Mouse (Mus musculus) liver, adult 2 months (tissue): ENCODE data around the gene Pja2. TPM values are rescaled to one million over a fixed set of nuclear protein-coding genes. Genes with fewer than 3 reads are reported as not detected.
"Not testable (repeated sequence)": the region's sequence is repeated elsewhere in the genome, so short reads cannot be mapped to it uniquely, and the experiment has no call there.

Experiments used
- DNase-seq: peaks from one replicate; pipeline ENCODE4 v3.0.0-alpha.2; 2011; ENCODE audit warnings: low read depth, low spot score; ENCODE audit errors: extremely low read depth
- H3K27ac ChIP-seq: fragments of 200-500 bp; replicated peaks from 2 replicates; pipeline ENCODE4 v1.5.1; 2012; ENCODE audit warnings: low read depth, mild to moderate bottlenecking, control low read depth, inconsistent platforms, low read length; ENCODE audit not compliant: insufficient read depth
- H3K27me3 ChIP-seq: fragments of 200-500 bp; 2 replicates; pipeline ENCODE4 v1.6.1; 2012; ENCODE audit warnings: mild to moderate bottlenecking, moderate library complexity, low read length, inconsistent platforms; ENCODE audit not compliant: control insufficient read depth, insufficient read depth
- H3K36me3 ChIP-seq: fragments of 200-500 bp; 2 replicates; pipeline ENCODE4 v1.6.1; 2012; ENCODE audit warnings: low read length, inconsistent platforms; ENCODE audit not compliant: control insufficient read depth, insufficient read depth
- H3K4me1 ChIP-seq: fragments of 200-500 bp; 2 replicates; pipeline ENCODE4 v1.6.1; 2011; ENCODE audit warnings: low read length; ENCODE audit not compliant: control insufficient read depth, insufficient read depth
- H3K4me3 ChIP-seq: fragments of 200-500 bp; 2 replicates; pipeline ENCODE4 v1.5.1; 2011; ENCODE audit warnings: low read depth, mild to moderate bottlenecking, control low read depth, low read length, moderate library complexity; ENCODE audit not compliant: insufficient read depth
- H3K79me2 ChIP-seq: fragments of 200-500 bp; 2 replicates; pipeline ENCODE4 v1.6.1; 2012; ENCODE audit warnings: inconsistent platforms, mild to moderate bottlenecking, low read length, moderate library complexity; ENCODE audit not compliant: control insufficient read depth, insufficient read depth
- H3K9ac ChIP-seq: fragments of 200-500 bp; 2 replicates; pipeline ENCODE4 v1.6.1; 2012; ENCODE audit warnings: low read depth, mild to moderate bottlenecking, control low read depth, inconsistent platforms, low read length
- CTCF ChIP-seq: fragments of 200-500 bp; IDR thresholded peaks from 2 replicates; pipeline ENCODE4 v1.5.1; 2011; ENCODE audit warnings: low read depth, low read length, control low read depth
- POLR2A ChIP-seq: fragments of 200-500 bp; IDR thresholded peaks from 2 replicates; pipeline ENCODE4 v1.6.1; 2011; ENCODE audit warnings: low read length, control low read depth; ENCODE audit not compliant: insufficient read depth; ENCODE audit errors: extremely low read depth
- WGBS: fragments of 180-500 bp; shearing (Covaris S2); methylation state at CpG from one replicate; pipeline ENCODE4 v1.1.7; 2018; 5-methylcytosine and 5-hydroxymethylcytosine counted together
- polyA plus RNA-seq: library from polyadenylated mRNA; depleted of rRNA; stranded (reverse); fragments of >200 nt; gene quantifications from 2 replicates; pipeline ENCODE4 v1.2.3, GENCODE M21; 2012
- total RNA-seq: library from RNA; depleted of rRNA; stranded (reverse); fragments of >200 nt; gene quantifications from 2 replicates; pipeline ENCODE4 v1.2.3, GENCODE M21; 2014

Pja2 gene
- total and polyA plus RNA-seq, 2 experiments: 5.5 to 21.6 TPM

DNA sequence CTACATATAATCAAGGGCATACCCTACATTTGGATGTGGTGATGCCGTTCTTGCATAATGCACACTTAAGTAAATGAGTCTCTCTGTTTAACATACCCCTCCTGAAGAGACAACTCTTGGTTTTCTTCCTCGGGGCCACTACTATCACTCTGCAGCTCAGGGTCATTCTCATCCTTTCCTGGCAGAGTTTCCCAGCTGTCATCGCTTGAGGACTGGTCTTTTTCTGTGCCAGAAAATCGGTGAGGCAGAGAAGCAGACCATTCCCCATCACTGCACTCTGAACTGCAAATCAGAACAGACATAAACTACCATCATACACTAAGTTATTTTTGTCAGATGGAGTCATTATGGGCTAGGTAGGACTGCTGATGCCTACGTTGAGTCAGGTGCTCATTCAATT lies 34.1 kb downstream of the Pja2 start:
- Histone ChIP-seq H3K27me3 (no peaks in the 10 kb centered on the region), H3K4me1 (no peaks in the 10 kb centered on the region), H3K27ac (no peak overlapping the region), H3K79me2 (no peaks in the 10 kb centered on the region), H3K4me3 (no peak overlapping the region), H3K9ac (no peak overlapping the region), H3K36me3 (peaks cover 6% of the 10 kb centered on the region; the same call in 1 of the 2 replicates)
- WGBS: 90% methylated on average over 5 of the region's 5 CpGs
- no peak for DNase-seq
- TF ChIP-seq POLR2A (no peak), CTCF (no peak)

DNA sequence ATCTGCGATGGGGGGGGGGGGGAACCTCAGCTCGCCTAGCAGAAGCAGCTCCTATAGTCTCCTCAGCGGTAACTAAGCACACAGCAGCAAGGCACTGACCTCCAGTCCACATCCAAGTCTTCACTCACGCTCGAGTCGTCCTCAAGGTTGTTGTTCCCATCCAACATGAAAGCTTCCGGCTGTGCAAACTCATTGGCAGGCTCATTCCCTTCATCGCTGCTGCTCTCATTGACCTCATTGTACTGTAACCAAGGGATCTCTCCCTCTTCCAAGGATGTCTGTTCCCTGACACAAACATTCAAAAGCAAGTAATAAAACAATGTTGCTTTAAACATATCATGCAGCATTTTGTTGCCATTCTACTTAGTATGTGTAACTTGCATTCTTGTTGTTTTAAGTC lies 39.0 kb downstream of the Pja2 start:
- no peak for TF ChIP-seq POLR2A
- no peak for TF ChIP-seq CTCF
- no peak overlapping the region for H3K4me3 ChIP-seq
- no peak overlapping the region for H3K27ac ChIP-seq
- DNase-seq: peak; percentile 7
- WGBS: 86% methylated on average over 8 of the region's 8 CpGs
- H3K27me3 ChIP-seq: no peaks in the 10 kb centered on the region
- no peaks in the 10 kb centered on the region for H3K4me1 ChIP-seq
- H3K36me3 ChIP-seq: peaks cover 18% of the 10 kb centered on the region
- no peak overlapping the region for H3K9ac ChIP-seq
- H3K79me2 ChIP-seq: no peaks in the 10 kb centered on the region

DNA sequence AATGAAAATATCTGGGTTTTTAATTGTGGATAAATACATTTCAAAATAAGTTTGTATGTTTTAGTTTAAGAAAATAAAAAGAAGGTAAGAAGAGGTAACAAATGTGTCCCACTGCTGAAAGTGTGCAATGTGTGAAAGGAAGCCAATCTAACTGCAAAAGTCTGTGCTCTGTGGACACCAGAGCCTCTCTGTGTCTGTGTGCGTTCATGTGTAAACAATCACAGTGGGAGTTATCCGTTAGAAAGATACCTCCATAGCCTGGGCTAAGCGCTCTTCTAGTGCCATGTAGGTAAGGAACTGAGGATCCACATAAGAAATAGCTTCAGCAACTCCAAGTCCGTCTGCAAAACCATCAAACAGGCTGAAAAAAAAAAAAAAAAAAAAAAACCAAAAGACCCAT lies 42.0 kb downstream of the Pja2 start:
- Histone ChIP-seq H3K27ac (no peak overlapping the region), H3K36me3 (peaks cover 26% of the 10 kb centered on the region), H3K79me2 (no peaks in the 10 kb centered on the region), H3K4me3 (no peak overlapping the region), H3K9ac (no peak overlapping the region), H3K4me1 (no peaks in the 10 kb centered on the region), H3K27me3 (no peaks in the 10 kb centered on the region)
- no peak for DNase-seq
- TF ChIP-seq CTCF (no peak), POLR2A (no peak)
- WGBS: 86% methylated on average over 4 of the region's 4 CpGs

- 88% methylated on average over 7 of the region's 7 CpGs for WGBS
- peaks cover 34% of the 10 kb centered on the region for H3K36me3 ChIP-seq
- no peak overlapping the region for H3K4me3 ChIP-seq
- no peaks in the 10 kb centered on the region for H3K79me2 ChIP-seq
- no peak overlapping the region for H3K9ac ChIP-seq
- no peak for DNase-seq
- no peaks in the 10 kb centered on the region for H3K4me1 ChIP-seq
- no peak overlapping the region for H3K27ac ChIP-seq
- no peak for TF ChIP-seq CTCF
- TF ChIP-seq POLR2A: no peak
- H3K27me3 ChIP-seq: no peaks in the 10 kb centered on the region
Measured at GRCm38 (mm10) chr17:64288000-64288399, 43.7 kb downstream of the Pja2 start.

- TF ChIP-seq CTCF: no peak
- no peak for TF ChIP-seq POLR2A
- Histone ChIP-seq H3K36me3 (peaks cover 40% of the 10 kb centered on the region), H3K9ac (no peak overlapping the region), H3K27ac (no peak overlapping the region), H3K4me1 (no peaks in the 10 kb centered on the region), H3K4me3 (no peak overlapping the region), H3K79me2 (no peaks in the 10 kb centered on the region), H3K27me3 (no peaks in the 10 kb centered on the region)
- WGBS: 96% methylated on average over 3 of the region's 3 CpGs
- DNase-seq: no peak
Measured at GRCm38 (mm10) chr17:64286836-64287235, 44.9 kb downstream of the Pja2 start.

DNA sequence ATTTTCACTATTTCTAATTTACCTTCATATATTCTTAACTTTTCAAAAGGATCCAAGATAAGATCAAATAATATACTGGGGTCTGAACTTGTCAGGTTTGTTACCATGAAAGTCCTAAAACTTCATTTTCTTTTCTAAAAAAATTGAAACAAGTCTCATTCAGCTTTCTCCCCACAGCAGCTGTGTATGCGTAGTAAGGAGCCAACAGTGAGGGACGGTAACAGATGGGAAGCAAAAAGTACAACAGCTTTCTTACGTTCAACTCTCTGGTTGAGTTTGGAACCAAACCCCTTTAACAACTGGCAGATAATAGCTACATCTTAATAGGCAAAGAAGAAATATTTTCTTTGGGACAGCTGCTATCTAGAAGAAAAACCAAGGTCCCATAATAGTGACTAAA lies 50.3 kb downstream of the Pja2 start:
- WGBS: 93% methylated on average over 3 of the region's 3 CpGs
- not testable (repeated sequence) for H3K4me1 ChIP-seq, DNase-seq, H3K27ac ChIP-seq, H3K27me3 ChIP-seq, H3K79me2 ChIP-seq, H3K9ac ChIP-seq, H3K4me3 ChIP-seq
- peaks cover 23% of the 10 kb centered on the region for H3K36me3 ChIP-seq
